20 mouse cellular contexts compared by ENCODE assay signal in genomic region chr6:99031321-99031903, GRCm38 (mm10).
DNase-seq lines count a peak whose midpoint lies in the region; ATAC-seq lines count a peak whose summit lies in the region.
"Had no signal": no experiment of that assay in that cellular context is flagged by ENCODE, and none has a peak within 500 bp of the region (broad histone marks: within the 10 kb centered on the region; RNA-seq: fewer than 3 reads in every experiment).

No protein-coding gene starts in this region.

- peak overlapping the region; percentile 63 for H3K27ac ChIP-seq in stomach, embryonic 16.5 days (ENCODE audit: low read length)
- H3K27ac ChIP-seq: forebrain, embryonic 12.5 days; heart, embryonic 13.5 days; kidney, embryonic 15.5 days; liver, embryonic 14.5 days; midbrain, embryonic 13.5 days; neural tube, embryonic 15.5 days had no signal

- intact Hi-C loops in gastrocnemius, postnatal 14 days (cut with DNase I; ENCODE audit: low total_unique reads), result loop anchor here (5.0 kb wide), 1 partner anchor 54 kb away; no protein-coding TSS in a partner anchor

- ATAC-seq in megakaryocyte, adult 5-6 weeks (ENCODE audit: poor library complexity, severe bottlenecking), result no peak
- ATAC-seq in stomach, embryonic 16.5 days (ENCODE audit: insufficient read depth, low FRiP score), result no peak
- ATAC-seq: hindbrain, embryonic 16.5 days; midbrain, embryonic 13.5 days had no signal

- no peak overlapping the region for H3K9ac ChIP-seq in stomach, embryonic 16.5 days (ENCODE audit: low read length)
- H3K9ac ChIP-seq: forebrain, embryonic 12.5 days; heart, embryonic 13.5 days; kidney, embryonic 15.5 days; liver, embryonic 14.5 days; midbrain, embryonic 13.5 days; neural tube, embryonic 15.5 days had no signal

- peaks cover 5% of the 10 kb centered on the region for H3K36me3 ChIP-seq in megakaryocyte, embryonic 14.5 days (replicated peaks; ENCODE audit: low read length)
- no peaks in the 10 kb centered on the region for H3K36me3 ChIP-seq in stomach, embryonic 16.5 days (ENCODE audit: control insufficient read depth, insufficient read depth, low read length)
- H3K36me3 ChIP-seq: forebrain, embryonic 12.5 days; heart, embryonic 13.5 days; kidney, embryonic 15.5 days; midbrain, embryonic 13.5 days; neural tube, embryonic 15.5 days had no signal

- H3K4me3 ChIP-seq in megakaryocyte, embryonic 14.5 days (replicated peaks), result peak overlapping the region; percentile 24
- H3K4me3 ChIP-seq in stomach, embryonic 16.5 days (replicated peaks; ENCODE audit: low read length), result no peak overlapping the region
- H3K4me3 ChIP-seq: forebrain, embryonic 12.5 days; heart, embryonic 13.5 days; kidney, embryonic 15.5 days; midbrain, embryonic 13.5 days; neural tube, embryonic 15.5 days had no signal

- DNase-seq in gastrocnemius, adult 18-20 months (ENCODE audit: low spot score), result peak; percentile 9
- no peak for DNase-seq in gastrocnemius, postnatal 14 days
- DNase-seq in R1 (ENCODE audit: low read depth, low spot score), result peak; percentile 19
- no peak for DNase-seq in urinary bladder, postnatal 14 days (ENCODE audit: low spot score)
- DNase-seq in ovary, postnatal 36 days (ENCODE audit: low spot score), result no peak
- DNase-seq: adrenal gland, postnatal 14 days; cerebellum, adult 18-20 months; heart, postnatal 4 days; lung, postnatal 4 days; right cerebral cortex, postnatal 4 days had no signal

- 44% methylated on average over 9 of the region's 9 CpGs for WGBS in stomach, embryonic 16.5 days

- no peaks in the 10 kb centered on the region for H3K9me3 ChIP-seq in megakaryocyte, embryonic 14.5 days
- H3K9me3 ChIP-seq in stomach, embryonic 16.5 days (replicated peaks; ENCODE audit: control insufficient read depth, low read length), result no peaks in the 10 kb centered on the region
- H3K9me3 ChIP-seq: forebrain, embryonic 12.5 days; heart, embryonic 13.5 days; kidney, embryonic 15.5 days; midbrain, embryonic 13.5 days; neural tube, embryonic 15.5 days had no signal

- 0 out of 2 replicates have a peak overlapping the region, but pooled peaks have one; percentile 1 for H3K4me2 ChIP-seq in stomach, embryonic 16.5 days (ENCODE audit: low read depth, low read length)
- H3K4me2 ChIP-seq: forebrain, embryonic 12.5 days; heart, embryonic 13.5 days; kidney, embryonic 15.5 days; midbrain, embryonic 13.5 days; neural tube, embryonic 15.5 days had no signal

- peaks cover 38% of the 10 kb centered on the region for H3K4me1 ChIP-seq in megakaryocyte, embryonic 14.5 days
- H3K4me1 ChIP-seq in stomach, embryonic 16.5 days (ENCODE audit: control insufficient read depth, insufficient read depth, low read length), result 0 out of 2 replicates have a peak, but pooled peaks cover 16% of the 10 kb centered on the region

- no peaks in the 10 kb centered on the region for H3K27me3 ChIP-seq in megakaryocyte, embryonic 14.5 days (replicated peaks)
- H3K27me3 ChIP-seq in stomach, embryonic 16.5 days (ENCODE audit: control insufficient read depth, insufficient read depth, low read length), result no peaks in the 10 kb centered on the region
- H3K27me3 ChIP-seq: forebrain, embryonic 12.5 days; heart, embryonic 13.5 days had no signal

Comparison
In these comparisons a context has a peak if more than half of its experiments do, and no peak if none do; other contexts are left out.
1. DNase-seq: peak in gastrocnemius, adult 18-20 months (single experiment) and R1 (single experiment); none in gastrocnemius, postnatal 14 days (single experiment), urinary bladder, postnatal 14 days (single experiment) and ovary, postnatal 36 days (single experiment).